Mouse (Mus musculus) thymus, postnatal 25 days (tissue): ENCODE data around the gene Iqgap1.
A peak's percentile ranks its signal among the peaks of the same experiment; 100 is the strongest.

ENCODE experiments used
- DNase-seq: peaks from one replicate; pipeline ENCODE4 v3.0.0; 2022

The Iqgap1 gene

GRCm38 (mm10) chr7:80799307-80799706, 26.5 kb downstream of the Iqgap1 start:
- peak; percentile 46 for DNase-seq

GRCm38 (mm10) chr7:80796805-80797567, 28.8 kb downstream of the Iqgap1 start:
- DNase-seq: no peak

GRCm38 (mm10) chr7:80796258-80796657, 29.5 kb downstream of the Iqgap1 start:
- no peak for DNase-seq

- no peak for DNase-seq
Observed at GRCm38 (mm10) chr7:80789534-80789933, 36.2 kb downstream of the Iqgap1 start.

- no peak for DNase-seq
Observed at GRCm38 (mm10) chr7:80789061-80789460, 36.7 kb downstream of the Iqgap1 start.

GRCm38 (mm10) chr7:80788002-80788401, 37.8 kb downstream of the Iqgap1 start:
- DNase-seq: no peak

GRCm38 (mm10) chr7:80786746-80787145, 39.0 kb downstream of the Iqgap1 start:
- no peak for DNase-seq

GRCm38 (mm10) chr7:80783841-80784240, 41.9 kb downstream of the Iqgap1 start:
- no peak for DNase-seq

GRCm38 (mm10) chr7:80782155-80783109, 43.3 kb downstream of the Iqgap1 start:
- peak; percentile 62 for DNase-seq

GRCm38 (mm10) chr7:80781444-80782120, 44.2 kb downstream of the Iqgap1 start:
- no peak for DNase-seq

GRCm38 (mm10) chr7:80778958-80779669, 46.7 kb downstream of the Iqgap1 start:
- DNase-seq: peak; percentile 72

GRCm38 (mm10) chr7:80778376-80778775, 47.4 kb downstream of the Iqgap1 start:
- no peak for DNase-seq

GRCm38 (mm10) chr7:80777151-80777550, 48.6 kb downstream of the Iqgap1 start:
- no peak for DNase-seq

GRCm38 (mm10) chr7:80776090-80776489, 49.7 kb downstream of the Iqgap1 start:
- no peak for DNase-seq

GRCm38 (mm10) chr7:80775448-80775904, 50.3 kb downstream of the Iqgap1 start:
- no peak for DNase-seq

GRCm38 (mm10) chr7:80774615-80775447, 50.9 kb downstream of the Iqgap1 start:
- DNase-seq: no peak

GRCm38 (mm10) chr7:80773834-80774614, 51.8 kb downstream of the Iqgap1 start:
- no peak for DNase-seq

GRCm38 (mm10) chr7:80770466-80770865, 55.3 kb downstream of the Iqgap1 start:
- no peak for DNase-seq

- DNase-seq: no peak
Observed at GRCm38 (mm10) chr7:80766861-80767312, 58.9 kb downstream of the Iqgap1 start.

GRCm38 (mm10) chr7:80766072-80766471, 59.7 kb downstream of the Iqgap1 start:
- no peak for DNase-seq
